Mouse (Mus musculus) cerebellum, adult 9-11 months (tissue): Measurements from ENCODE around the gene Ptk7.

Experiments
- DNase-seq: peaks from one replicate; pipeline ENCODE4 v3.0.0; 2022

The Ptk7 gene

DNA sequence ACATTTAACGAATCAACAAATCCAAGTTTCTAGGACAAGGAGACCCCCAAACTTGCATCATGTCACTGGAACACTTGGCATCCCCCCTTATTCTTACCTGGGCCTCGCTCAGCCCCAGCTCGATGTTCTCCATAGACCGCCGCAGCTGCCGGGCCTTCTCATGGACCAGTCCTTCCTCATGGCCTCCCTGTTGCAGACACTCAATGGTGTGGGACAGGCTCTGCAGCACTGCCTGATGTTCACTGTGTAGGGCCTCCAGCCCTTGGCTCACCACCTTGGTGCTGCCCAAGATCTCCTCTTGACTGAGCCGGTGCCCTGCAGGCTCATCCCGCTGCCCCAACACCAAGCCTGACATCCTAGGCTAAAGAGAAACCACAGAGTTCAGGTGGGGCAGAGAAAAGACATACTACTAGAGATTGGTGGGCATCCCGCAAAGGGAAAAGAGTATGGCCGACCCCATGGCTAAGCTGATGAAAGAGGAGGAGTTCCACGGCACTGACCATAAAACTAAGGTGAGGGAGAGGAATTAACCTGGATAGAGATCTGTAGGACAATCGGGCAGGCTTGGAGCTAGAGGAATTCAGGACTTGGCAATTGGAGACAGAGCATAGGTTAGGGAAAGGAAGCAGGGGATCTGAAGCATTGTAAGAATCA lies 15.0 kb upstream of the Ptk7 start:
- no peak for DNase-seq

DNA sequence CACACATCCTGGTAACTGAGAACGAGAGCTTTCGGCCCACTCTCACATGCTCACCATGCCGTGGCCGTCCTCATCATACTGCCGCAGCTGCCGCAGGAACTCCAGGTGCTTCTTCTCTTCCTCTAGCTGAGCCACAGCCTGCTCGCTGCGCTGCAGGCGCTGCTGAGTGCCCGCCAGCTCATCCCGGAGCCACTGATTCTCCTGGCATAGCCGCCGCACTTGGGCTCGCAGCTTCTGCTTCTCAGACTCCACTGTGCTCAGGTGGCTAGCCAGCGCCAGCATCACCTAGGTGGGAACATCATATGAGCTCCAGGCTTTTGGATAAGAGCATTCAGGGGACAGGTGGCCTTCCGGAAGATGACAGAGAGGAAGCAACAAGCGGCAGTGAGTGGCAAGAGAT lies 12.8 kb upstream of the Ptk7 start:
- no peak for DNase-seq

DNA sequence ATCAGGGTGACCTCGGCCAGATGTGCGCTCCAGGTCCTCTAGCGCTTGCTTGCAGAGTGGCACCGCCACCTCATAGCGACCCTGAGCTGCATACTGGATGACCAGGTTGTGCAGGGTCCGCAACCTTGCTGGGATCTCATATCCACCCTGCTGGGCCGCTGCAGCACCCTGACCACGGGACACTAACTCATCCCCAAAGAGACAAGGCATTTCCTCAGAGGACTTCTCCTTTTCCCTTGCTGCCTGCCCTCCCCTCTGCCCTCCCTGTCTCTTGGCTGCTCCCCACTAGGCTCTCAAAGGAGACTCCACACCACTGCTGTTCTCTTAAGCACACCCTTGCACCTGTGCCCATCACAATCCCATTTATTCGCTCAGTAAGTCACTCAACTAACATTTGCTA lies 10.6 kb upstream of the Ptk7 start:
- DNase-seq, result no peak

DNA sequence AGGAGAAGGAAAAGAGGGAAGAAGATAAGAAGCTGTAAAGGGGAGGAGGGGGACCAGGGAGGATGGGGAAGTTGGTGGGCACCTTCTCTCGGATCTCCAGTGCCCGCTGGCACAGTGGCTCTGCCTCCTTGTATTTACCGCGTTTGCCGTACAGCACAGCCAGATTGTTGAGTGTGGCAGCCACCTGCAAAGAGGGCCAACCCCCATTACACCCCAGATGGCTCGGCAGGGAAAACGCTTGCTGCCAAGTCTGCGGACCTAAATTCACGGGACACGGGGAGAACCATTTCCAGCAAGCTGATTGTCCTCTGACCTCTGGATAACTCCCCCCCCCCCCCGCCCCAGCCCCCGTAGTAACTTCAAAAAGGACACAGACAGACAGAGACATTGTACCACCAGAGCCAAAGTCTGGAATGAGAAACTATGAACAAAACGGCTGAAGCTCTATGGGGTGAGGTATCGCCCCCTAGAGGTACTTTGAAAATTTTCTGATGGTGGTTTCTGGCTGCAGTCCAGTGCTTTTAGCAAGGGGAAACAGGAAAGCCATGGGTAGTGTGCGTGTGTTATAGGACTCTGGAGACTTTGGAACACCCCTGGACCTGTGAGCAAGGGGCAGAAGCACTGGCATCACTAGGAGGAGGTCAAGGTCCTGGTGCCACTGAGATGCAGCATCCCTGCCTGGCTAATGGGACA lies 7.7 kb upstream of the Ptk7 start:
- peak; percentile 78 for DNase-seq

DNA sequence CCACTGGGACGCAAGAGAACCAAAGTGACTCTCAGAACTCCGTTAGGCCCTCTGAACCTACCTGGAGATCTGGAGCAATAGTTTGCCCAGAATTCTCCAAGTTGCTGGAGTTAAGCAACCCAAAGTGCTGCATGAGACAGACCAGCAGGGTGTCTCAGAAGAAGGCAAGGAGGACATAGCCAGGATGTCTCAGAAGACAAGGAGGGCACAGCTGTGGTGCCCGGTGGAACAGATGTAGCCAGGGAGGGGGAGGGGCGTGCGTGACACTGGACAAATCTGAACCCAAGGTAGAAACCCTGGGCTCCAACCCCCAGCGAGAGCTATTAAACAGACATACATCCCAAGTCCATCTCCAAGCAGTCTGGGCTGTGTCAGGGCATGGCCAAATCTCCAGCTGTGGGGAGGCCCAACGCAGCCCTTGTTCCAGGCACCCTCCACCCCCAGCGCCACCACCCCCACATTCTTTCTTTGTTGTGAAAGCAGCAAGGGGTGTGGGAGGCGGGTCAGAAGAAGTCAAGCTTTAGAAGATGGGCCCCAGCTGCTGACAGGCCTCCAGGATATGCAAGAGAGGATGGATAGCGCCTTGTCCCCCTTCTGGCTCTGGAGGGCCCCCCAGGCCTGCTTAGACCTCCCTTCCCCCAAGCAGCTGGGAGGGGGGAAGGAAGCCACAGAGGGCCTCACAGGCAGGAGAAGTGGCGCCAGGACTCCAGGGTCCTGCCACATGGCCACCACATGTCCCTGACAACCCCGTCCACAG lies 559 bp upstream of the Ptk7 start:
- no peak for DNase-seq

DNA sequence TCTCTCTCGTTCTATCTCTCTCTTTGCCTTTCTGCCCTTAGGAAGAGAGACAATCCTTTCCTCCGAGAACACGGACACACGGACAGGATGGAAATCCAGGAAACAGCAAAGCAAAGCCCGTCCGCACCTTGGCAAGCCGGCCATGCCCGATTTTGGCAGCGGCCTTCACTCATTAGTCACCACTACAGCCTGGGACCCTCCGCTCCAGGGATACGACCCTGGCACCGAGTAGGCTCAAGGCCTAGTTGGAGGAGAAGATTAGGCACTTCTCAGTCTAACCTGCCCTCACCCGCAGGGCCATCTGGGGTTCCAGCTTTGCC lies 873 bp downstream of the Ptk7 start:
- no peak for DNase-seq

DNA sequence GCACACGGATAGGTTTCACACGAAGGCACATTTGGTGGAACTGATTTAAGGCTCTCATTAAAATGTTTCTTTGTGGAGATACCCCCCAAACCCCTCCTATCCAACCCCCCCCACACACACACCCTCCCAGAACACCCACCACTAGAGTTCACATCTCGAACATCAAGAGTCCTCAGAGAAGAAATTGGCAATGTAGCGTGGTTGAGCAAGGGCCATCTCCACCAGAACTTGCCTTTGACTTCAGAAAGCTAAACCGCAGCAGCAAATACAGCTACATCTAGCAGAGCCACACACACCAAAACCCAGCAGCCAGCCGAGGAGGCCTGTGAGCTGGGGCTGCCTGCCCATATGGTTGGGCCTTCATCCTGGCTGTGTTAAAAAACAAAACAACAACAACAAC lies 1.9 kb downstream of the Ptk7 start:
- DNase-seq, result no peak

DNA sequence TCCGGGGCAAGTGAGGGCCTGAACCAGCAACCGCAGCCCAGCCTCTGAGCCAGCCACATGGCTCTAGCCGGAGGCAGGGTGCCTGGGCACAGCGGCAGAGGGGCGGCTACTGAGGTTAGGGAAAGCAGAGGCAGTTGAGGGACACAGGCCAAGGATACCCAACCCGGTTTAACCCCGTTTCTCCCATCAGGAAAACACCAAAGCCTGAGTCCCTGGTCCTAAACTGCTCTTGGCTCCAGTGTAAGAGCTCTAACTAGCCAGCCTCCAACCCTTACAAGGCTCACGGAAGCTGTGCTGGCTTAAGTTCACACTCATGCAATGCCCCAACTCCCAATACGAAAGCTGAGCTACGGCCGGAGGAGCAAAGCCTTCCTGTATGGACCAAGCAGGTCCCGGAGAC lies 4.7 kb downstream of the Ptk7 start:
- DNase-seq, result no peak

DNA sequence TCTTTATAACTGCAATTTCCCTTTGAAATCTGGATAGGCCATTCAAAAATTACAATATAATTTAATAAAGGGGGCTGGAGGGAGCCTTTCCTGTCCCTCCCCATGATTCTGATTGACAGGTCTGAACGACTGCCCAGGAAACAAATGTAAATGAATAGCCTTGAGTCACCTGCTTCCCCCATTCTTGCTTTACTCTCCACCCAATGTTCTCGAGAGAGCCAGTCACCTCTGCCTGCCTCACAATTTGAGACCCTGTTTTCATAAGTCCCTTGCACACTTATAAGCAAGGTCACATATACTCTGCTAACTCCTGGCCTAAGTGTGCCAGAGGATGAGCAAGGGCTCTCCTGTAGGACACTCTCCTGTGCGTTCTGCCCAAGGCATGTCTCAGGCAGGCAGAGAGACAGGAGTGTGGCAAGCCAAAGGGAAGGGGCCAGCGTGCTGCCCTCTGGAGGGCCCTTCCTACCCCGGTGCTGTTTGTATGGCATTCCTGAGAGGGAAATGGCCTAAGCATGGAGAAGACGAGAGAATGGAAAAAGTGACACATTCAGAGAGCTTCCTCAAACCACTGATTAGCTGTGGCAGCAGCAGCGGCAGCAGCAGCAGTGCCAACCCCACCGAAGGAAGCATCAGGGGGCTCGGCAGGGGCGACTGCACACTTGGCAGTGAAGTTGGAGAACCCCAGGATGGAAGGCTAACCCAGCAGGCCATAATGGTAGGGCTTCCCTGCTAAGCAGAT lies 5.3 kb downstream of the Ptk7 start:
- DNase-seq, result no peak

DNA sequence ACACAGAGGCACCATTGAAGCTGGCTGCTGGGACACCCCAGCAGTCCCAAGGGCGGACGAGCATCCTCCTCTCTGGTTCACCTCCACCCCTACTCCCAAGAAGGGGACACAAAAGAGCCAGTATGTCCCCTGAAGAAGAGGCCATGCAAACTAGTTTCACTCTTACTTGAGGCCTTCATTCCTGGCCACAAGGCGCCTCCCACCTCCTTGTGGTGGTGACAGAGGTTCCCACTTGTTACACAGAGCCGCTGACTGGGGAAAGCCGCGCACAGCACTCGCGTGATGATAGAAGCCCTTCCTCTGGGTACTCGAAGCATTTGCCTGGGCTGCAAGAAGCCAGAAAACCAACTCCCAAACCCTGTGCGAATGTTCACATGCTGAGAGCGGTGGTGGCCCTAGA lies 7.0 kb downstream of the Ptk7 start:
- no peak for DNase-seq

DNA sequence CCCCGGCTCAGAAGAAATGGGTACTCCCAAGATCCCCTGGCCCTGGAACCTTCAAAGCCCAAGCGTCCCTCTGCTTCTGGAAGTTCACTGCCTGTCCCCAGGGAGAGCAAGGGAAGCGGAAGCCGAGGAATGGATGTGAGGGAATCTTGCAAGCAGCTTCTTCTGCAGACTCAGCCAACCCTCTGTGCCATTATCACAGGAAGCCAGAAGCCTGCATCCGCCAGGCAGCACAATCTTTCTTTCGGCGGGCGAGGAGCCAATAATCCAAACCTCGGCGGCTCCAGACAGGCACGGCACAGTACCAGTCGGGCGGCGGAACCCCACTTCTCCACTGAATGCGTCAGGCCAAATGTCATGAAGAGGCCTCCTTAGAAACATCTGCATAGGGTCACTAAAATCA lies 8.0 kb downstream of the Ptk7 start:
- peak; percentile 60 for DNase-seq

DNA sequence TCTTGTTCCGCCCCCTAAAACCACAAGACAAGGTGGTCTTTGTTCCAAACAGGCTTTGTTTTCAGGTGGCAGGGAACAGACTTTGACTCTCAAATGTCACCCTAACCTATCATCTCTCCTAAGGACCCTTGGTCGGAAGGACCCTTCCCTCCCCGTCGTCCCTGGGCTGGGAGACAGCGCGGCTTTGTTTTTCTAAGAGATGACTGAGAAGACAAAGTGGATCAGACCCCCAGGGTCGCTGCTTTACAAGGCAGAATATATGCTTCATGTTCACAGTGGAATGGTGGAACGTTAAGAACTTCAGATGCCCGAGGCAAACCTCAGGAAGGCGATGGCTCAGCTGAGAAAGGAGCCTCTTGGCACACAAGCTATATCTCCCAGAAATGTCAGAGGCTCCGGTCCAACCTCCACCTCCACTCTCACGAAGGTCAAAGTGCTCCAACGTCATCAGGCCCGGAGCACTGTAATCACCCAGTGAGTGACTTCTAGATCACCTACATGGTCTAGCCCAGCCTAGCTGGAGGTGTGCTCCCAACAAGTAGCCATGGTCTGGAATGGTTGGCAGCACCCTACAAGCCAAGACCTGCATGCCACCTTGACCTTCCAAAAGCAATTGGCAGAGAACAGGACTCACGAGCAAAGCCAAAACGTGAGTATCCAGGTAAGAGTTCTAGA lies 9.5 kb downstream of the Ptk7 start:
- no peak for DNase-seq

DNA sequence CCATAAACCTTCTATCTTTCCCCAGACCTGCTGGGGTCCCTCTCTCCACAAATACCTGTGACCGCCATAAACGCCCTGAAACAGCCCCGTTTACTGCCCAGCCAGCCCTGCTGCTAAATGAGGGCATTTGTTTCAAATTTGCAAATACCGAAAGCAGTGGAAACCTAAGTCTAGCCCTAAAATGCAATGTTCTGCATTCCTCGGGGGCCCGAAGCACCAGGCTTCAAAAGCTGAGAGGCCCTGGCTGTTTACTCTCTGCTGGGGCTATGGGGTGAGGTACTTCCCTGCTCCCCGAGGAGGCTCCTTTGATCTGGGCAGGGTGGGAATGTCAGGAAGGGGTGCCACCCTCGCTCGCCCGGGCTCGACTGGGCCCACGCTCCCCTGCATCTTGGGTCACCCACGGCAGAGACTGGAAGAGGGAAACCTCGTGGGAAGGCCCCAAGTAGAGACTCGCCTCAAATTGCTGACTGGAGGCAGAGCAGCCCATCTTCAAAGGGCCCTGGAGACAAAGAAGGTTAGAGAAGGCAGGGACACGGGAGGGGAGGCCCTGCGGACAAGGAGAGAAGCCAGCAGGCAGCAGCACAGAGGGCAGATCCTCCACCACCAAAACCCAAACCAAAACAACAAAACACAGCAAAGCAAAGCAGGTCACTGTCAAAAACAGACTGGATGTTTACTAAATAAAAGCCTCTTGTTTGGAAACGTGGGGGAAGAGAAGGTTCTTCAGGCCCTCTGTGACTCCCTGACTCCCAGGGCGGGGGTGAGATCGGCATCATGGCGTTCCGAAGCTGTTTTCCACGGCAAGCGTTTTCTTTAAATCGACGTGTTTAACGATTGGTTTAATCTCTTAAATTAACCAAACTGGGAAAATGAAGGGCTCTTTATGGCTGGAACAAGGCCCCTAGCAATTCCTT lies 10.3 kb downstream of the Ptk7 start:
- DNase-seq, result no peak

DNA sequence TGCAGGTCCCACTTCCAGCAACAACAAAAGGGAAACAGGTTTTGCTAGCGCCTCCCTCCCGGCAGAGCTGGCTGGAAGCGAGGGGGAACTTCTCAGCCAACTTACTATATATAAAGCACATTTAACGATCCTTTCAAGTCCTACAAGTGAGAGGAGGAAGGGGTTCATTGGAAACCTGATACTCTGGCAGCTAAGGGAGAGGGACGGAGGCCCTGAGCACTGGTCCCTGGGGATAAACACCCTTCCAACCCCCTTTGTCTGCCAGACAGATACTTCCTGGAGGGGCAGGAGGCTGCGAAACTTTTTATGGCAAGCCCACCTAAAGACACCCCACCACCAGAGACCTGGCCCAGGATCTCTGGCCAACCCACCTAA lies 10.9 kb downstream of the Ptk7 start:
- no peak for DNase-seq

DNA sequence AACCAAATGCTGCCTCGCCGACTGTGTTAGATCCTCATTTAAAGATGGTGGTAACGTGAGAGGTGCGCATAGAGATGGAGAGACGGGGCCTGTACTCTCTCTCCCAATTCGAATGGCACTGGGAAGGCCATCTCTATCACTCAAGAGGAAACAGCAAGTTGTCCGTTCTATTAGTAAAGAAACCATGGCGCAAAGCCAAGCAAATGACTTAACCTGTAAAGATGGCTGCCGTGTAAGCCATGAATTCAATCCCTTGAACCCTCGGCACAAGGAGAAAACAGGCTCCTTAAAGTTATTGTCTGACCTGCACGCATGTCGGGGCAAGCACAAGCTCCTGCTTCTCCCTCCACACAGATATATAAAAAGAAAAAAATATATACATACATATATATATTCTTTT lies 11.5 kb downstream of the Ptk7 start:
- no peak for DNase-seq

DNA sequence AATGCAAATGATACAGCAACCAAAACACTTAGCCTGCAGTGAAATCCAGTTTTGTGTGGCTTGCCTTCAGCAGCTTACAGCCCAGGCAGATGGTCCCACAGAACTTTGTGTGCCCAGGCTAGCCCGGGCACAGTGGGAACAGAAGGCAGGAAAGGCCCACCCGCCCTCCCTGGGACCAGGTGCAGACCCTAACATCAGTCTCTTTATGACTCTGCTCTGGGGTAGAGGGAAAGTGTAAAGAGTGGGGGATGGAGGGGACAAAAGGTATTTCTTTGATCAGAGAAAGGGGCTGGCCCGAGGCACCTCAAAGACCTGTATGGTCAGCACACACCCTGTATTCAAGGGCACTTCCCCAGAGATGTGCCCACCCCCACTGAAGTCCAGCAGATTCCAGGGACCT lies 16.1 kb downstream of the Ptk7 start:
- no peak for DNase-seq

DNA sequence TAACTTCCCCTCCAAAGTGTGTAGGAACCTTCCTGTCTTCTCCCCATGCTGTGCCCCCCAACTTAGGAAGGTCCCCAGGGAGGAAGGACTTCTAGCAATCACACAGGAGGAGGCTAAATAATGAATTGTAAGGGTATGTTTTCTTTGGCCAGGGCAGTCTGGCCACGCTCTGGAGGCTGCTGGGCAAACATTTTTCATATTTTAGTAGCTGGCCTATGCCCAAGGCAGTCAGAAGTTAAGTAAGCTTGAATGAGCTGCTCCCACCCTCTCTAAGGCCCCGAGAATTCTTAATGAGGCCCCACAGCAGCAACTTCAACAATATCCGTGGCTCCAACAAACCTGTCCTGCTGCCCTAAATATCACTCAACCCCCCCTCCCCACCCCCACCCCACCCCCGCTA lies 16.5 kb downstream of the Ptk7 start:
- DNase-seq, result no peak

DNA sequence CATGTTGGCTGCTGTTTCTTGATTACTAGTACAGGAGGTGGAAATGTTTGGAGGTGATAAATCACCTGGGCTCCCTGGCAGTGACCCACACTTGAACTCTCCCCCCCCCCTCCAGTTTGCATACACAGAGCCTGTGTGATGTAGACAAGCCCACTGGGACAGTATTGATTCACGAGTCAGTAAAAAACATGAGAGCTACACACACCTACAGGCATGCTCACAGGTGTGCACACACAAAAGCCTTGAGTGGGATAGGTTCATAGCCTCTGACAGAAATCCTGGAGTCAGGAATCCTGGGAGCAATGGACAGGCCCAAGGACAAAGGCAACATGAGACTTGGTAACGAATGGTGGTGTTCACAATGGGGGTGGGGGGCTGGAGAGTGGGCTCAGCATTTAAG lies 17.1 kb downstream of the Ptk7 start:
- no peak for DNase-seq

DNA sequence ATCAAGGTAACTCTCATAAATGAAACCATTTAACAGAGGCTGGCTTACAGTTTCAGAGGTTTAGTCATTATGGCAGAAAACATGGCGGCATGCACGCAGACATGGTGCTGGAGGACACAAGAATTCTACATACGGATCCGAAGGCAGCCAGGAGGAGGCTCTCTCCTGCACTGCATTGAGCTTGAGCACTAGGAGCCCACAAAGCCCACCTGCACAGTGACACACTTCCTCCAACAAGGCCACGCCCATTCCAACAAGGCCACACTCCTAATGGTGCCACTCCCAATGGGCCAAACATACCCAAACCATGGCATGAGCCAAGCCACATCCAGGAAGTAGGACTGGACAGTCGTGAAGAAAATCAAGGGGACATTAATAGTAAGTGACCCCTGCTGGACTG lies 18.0 kb downstream of the Ptk7 start:
- no peak for DNase-seq

DNA sequence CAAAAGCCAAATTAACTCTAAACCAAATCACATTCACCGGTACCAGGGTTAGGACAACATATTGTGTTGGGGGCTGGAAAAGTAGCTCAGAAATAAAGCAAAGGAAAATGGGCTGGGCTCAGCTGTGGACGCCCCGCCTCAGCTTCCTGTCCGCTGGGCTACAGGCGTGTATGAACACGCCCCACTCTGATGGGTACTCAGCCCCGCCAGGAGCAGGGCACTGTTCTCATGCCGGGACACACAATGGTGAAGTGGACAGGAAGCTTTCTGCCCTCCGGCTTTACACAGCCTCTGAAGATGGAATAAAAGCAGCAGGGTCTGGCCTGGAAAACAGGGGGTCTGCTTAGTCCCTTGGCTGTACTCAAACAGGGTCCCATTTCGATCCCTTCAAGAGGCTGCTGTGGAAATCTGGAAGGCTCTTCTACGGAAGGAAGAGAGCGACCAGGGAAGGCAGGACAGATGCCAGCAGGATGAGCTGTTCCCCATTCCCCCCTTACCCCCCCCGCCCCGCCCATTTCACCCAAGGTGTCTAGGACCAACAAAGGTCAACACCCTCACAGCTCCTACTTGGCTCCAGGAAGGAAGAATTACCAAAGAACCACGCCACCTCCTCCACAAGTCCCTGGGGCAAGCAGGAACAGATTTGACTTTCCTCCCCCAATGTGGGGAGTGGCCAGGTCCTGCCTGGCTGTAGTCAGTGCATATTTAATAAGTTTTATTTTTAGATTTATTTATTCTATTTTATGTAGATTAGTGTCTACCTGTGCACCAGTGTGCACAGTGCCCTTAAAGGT lies 19.4 kb downstream of the Ptk7 start:
- DNase-seq, result no peak

DNA sequence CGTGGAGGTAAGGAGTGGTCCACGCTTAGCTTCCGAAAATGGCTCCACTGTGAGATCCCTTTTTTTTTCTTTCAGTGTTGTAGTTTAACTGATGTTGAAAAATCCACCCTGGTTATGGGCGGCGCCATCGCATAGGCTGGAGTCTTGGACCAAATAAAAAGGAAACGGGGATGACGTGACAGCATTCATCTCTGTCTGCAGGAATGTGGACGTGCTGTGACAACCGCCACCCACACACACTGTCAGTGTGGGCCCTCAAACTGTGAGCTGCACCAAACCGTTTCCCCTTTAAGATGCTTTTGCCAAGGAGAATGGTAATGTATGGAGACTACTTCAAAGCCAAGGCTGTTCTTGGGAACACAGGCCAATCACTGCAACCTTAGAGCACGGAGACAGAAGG lies 23.3 kb downstream of the Ptk7 start:
- DNase-seq, result no peak
